Mouse (Mus musculus): ENCODE measurements around the gene Wipf1.
"Not testable (repeated sequence)": the region's sequence is repeated elsewhere in the genome, so short reads cannot be mapped to it uniquely, and the experiment has no call there.

The Wipf1 gene

DNA sequence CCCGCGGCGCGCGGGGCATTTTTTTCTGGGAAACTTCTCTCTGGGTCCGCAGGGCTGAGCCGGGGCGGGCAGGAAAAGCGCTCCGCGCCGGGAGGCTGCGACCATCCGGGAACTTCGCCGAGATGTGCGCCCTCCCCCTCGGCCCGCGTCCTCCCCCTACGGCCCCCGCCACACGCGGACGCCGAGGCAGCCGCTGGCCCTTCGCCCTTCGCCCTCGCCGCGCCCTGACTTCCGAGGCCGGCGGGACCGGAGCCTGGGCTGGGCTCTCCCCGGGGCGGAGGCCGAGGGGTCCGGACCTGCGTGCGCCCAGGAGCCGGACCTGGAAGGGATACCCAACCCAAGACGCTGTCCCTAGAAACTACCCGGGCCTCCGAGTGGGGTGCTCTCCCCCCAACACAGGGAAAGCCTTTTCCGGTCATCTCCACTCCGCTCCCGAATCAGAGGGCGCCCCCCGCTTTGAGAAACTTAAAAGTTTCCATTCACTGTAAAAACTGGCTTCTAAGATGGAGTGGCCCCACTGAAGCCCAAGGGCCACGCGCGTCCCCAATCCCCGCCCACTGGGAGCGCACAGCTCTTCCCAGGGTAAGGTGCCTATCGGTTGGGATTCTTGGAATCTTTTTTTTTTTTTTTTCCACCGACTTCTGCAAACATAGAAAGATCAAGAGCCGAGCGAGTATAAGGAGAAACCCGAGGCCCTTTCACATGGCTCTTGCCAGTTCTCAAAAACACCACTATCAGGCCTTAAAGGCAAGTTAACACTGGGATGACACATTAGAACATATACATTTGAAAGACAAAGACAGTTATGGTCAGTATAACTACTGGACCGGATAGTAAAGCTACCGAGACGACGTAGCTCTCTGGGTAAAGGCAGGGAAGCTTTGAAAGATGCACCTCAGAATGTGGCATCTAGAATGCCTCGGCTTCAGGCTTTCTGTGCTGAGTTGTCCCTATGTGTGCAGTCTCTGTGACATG, at the start of gene Wipf1:
Wipf1 (minus strand) TSS at position 379 of the 975 bp plus-strand sequence.
- peak; percentile 90 for DNase-seq

DNA sequence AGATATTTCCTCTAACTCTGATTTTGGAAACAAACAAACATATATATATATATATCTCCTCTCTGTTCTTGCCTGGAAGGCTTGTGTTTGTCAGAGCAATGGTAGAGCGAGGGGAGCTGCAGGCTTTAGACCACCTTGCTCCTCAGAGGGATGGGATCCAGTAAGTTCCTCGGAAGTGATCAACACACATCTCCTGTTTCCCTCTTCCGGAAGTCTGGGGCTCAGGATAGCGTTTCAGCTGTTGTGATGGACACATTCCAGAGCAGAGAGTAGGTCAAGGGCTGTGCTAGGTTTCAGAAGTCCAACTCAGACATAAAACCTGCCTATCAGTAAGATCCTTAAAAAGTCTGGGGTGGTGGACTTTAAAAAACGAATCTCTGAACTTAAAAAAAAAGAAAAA, 49.6 kb upstream of the Wipf1 start:
- no peak for DNase-seq

DNA sequence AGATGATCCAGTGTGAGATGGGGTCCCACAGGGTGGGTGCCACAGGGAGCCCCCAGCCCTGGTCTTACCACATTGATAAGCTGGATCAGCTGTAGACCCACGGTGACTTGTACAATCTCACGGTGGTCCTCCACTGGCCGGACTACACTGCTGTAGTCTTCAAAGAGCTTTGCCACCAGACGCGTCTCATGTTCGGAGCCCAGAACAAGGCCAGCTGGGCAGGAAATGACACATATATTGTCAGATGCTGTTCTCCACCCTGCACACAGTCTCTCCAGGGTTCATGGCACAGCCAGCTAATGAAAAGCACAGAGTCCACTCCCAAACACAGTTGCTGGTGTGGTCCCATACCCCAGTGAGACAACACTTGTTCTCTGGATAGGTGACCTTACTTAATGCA, 44.9 kb upstream of the Wipf1 start:
- DNase-seq: no peak

DNA sequence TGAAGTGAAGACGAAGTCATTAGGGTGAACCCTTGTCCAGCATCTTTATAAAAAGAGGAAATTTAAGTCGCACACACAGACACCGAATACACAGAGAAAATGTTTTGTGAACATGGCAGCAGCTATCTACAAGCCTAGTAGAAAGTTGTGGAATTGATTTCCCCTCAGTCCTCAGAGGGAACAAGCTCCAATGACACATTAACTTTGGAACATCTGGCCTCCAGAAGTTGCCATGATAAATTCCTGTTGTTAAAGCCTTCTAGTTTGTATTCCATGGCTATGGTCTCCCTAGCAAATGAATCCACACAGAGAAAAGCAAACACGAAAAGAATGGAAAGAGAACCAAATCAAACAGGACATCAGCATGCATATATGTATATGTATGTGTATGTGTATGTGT, 44.0 kb upstream of the Wipf1 start:
- no peak for DNase-seq

DNA sequence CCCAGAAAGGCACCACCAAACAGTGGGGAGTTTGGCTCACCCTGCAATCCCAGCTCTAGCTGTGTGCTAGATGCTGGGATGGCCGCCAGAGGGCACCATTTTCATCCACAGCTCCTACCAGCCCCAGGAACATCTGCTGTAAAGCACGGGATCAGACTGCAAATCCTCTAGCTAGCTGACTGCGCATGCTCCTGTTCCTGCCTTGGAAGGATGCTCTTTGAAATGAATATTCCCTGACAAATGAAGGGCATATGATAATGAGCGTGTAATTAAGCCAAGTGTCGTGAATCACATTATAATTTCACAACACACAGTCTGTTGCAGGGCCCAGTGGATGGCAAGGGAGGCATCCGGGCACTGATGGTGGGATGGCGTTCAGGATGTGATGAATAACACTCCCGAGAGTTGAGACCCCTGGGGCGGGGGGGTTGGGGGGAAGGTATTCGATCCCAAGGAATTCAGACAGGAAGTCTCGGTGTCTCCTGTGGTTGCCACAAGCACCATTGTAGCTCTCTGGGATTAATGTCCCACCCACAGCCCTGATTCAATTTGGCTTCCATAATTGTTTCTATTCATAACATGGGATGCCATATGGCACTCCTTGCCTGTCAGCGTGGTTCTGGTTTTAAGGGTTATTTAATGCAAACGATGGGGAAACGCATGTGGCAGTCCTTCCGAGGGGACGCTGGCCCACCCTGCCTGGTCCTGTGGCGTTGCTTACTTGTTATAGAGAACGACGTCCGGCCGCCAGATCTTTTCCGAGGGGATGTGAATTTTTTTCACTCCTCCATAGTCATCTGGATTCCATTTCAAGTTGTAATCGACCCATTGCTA, 43.2 kb upstream of the Wipf1 start:
- DNase-seq: peak; percentile 83

DNA sequence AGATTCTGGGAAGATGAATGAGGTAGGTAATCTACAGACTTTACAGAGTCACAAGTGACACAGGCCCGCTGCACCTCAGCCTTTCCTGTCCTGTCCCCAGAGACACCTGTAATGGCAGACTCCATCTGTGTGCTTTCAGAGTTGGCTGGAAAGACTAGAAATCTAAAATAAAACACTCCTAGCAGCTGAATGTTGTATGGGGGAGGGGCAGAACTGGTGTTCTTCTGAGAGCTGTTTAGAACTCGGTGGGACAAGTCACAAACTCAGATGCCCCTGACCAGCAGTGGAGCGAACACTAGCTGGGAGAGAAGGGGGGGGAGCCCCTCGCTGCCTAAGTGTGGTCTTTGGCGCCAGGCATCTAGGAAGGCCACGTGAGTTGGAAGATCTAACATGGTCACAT, 42.4 kb upstream of the Wipf1 start:
- no peak for DNase-seq

DNA sequence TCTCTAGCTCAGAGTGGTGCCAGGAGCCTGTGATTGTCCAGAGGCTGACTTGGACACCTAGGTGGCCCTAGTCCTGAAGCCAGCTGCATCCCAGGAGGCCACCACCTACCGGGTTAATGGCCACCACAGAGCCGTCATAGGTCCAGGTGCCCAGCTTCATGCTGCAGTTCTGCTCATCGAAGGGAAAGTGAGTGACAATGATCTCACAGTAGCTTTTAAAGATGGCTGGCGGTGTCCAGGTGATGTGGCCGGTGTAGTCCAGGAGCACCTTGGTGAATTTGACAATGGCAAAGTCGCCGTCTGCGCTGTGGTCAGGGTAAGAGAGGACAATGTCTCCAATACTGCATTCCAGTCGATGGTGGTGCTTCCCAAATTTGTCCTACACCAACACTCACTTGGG, 41.8 kb upstream of the Wipf1 start:
- DNase-seq: no peak

DNA sequence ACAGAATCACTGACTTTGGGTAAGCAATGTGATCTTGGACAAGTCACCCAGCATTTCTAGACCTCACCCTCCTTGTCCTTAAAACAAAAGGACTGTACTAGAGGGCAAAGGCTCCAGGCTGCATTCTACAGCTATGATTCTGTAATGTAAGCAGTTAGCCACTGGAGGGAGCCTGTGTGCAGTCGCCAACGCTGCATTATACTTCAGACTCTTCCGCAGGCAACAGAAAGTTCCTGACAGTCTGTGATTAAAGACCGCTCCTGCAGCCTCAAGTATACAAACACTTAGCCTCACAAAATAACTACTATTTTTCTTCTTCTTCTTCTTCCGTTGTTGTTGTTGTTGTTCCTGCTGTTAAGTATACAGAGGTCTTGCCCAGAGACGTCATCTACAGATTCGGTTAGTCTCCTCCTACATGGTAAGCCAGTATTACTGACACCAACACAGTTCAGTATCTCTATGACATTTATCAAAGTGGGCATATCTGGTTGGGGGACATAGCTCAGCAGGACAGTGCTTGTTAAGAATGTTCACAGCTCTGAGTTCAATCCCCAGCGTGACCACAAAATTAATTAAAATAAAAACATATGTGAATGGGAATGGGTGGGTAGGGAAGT, 37.6 kb upstream of the Wipf1 start:
- peak; percentile 78 for DNase-seq

DNA sequence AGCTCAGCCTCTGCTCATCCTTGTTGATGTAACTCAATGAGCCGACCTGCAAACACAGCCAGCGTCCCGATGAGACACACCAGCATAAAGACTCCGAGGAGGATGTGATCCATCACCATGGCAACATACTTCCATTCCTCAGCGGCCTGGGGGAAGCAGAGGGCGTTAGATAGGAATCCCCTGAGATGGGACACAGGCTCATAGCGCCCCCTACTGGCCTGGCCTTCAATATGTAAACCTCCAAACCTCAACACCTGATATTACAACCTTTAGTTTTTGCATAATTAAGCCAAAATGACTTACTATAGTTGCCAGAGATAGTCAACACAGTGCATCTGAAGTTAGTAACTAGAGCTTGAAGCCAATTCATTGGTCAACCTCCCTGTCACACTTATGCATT, 36.6 kb upstream of the Wipf1 start:
- peak; percentile 57 for DNase-seq

DNA sequence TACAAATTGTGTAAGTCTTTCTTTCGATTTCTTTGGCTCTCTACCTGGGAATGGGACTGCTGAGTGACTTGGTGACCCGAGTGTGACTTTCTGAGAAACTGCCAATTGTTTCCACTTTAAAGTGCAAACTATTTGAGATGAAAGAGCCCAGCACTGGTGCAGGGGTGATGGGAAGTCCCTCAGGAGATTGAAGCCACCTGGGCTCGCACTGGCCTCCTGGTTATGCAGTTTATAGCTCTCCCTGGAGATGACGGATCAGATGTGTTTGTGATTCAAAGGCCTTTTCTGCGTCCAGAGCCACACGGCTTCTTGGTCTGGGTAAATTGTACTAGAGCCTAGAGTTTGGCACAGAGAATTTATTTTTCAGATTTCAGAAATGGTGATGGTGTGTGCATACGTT, 34.2 kb upstream of the Wipf1 start:
- no peak for DNase-seq

DNA sequence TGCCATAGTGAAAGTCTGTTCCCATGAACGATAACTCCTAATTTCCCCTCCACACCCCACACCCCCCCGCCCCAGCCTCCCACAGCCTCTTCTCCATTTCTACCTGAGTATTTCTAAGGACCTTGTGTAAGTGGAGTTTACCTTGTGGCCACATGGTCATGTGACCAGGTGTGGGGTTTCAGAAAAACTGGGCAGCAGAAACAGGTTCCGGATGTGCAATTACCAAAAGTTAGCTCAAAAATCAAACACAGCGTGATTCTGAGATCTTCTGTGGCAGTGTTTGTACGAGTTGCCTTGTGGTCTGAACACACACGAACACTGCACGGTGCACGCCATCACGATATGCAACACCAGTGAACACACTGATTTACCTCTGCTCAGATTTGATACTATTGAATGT, 33.1 kb upstream of the Wipf1 start:
- no peak for DNase-seq

DNA sequence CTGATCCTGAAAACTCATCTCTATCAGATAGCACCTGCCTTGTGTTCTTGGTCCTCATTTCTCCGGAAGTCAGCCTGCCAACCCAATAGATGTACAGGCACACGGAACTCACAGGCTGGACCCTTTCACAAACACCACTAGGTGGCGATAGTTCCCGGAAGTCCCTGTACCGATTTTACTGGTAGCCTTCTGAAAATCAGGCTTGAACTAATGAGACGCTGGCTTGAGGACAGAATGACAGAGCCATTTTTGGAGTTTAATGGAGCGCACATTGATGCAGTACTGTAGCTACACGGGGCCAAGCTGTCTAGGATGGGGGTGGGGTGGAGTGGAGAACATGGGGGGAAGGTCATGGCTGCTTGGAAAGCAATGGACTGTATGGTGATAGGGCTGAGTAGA, 32.1 kb upstream of the Wipf1 start:
- peak; percentile 69 for DNase-seq

DNA sequence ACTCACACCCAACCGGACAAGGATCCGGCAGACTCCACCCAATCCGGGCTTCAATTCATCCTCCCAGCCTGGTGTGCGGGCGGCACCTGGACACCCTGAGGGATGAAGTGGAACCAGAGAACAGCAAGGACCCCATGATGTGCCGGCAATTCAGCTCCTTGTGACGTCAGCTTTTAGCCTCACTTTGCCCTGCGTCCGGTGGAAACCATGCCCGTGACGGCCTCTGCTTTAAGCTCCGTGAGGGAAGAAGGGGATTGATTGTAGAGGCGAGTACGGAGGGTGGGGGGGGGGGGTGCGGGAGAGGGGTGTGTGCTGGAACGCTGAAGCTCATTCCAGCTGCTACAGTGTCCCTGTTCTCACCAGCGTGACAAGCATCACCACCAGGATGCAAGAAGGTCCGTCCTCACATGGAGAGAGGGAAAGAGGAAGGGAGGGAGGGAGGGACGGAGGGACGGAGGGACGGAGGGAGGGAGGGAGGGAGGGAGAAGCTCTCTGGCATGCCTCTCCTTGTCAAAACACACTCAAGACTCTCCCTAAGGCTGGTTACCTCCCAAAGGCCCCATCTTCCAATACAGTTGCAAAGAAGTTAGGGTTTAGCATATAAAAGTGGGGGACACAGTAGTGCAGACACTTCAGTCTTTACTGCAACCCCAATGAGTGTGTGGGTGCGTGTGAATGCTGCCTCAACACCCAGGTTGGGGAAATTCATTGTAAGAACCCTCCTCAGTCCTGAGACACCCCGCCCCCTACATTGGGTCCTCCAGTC, 31.5 kb upstream of the Wipf1 start:
- DNase-seq: no peak

DNA sequence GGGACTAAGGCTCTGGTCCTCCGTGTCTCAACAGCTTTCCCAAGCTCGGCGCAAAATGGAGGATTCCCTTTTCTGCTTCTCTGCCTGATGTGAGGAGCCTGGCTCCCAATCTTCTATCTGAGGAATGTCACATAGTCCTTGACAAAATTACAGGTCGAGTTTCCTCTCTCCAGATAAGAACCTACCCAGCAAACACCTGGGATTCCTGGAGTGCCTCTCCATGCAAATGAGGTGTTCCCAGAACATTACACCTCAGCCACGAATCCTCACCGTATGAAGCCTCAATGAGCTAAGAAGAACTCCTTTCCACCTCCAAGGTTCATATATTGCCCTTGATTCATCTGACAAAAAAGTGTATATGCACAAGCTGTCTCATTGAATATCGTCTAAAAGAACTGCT, 30.9 kb upstream of the Wipf1 start:
- DNase-seq: peak; percentile 35

DNA sequence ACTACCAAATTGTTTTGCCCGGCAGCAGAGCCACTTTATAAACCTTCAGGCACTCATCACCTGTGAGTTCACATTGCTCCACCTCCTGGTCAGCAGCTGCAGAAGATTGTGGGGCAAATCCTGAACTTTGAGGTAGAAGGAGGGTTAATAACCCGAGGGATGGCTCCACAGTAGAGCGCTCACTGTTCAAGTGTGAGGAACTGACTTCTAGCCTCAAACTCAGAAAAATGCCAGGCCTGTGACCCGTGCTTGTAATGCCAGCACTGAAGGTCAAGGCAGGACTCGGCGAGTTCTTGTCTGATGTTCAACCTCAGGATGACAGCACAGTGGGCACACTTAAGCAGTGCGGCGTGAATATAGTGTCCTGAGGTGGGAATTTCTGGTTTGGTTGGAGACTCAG, 28.4 kb upstream of the Wipf1 start:
- DNase-seq: no peak

DNA sequence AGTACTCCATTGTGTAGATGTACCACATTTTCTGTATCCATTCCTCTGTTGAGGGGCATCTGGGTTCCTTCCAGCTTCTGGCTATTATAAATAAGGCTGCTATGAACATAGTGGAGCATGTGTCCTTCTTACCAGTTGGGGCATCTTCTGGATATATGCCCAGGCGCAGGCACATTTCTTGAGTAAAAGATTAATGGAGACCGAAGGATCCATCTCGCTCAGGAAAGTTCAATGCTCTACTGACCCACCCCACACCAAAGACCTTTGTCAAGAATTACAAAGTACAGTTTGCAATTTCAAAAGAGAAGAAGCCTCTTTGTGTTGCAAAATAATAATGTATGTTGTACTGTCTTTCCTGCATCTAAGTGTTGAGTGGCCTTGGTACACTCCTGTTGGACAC, 27.5 kb upstream of the Wipf1 start:
- not testable (repeated sequence) for DNase-seq

DNA sequence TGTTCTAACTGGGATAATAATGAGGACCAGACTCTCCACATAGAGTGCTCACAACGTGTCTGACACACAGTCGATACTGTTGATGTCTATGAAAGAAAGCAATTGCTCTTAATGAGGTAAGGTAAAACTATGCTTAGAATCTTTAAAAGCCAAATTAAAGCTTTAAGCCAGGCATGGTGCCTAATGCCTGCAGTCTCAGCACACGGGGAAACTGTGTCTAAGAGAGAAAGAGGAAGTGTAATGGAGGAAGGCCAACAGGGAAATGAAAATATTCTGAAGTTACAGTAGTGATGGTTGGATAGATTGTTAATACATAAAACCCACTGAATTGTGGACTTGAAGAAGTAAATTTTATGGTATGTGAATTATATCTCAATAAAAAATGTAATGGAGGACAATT, 24.9 kb upstream of the Wipf1 start:
- no peak for DNase-seq

DNA sequence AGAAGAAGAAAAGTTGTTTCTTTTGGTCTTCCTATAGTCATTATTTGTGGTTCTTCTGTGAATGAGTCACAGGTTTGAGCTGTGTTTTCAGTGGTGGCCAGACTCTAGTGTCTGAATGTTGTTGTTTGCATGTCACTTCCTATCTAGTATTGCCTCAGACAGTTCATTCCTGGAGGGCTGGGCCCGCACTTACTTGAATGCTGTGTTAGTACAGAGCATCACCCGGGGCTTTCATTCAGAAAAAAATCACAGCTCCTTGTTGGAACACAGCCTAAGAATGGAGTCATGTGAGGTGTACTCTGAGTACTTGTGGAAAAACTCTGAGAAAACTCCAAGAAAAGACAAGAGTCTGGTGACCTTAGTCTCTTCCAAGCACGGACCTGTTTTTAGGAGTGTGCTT, 23.4 kb upstream of the Wipf1 start:
- no peak for DNase-seq

DNA sequence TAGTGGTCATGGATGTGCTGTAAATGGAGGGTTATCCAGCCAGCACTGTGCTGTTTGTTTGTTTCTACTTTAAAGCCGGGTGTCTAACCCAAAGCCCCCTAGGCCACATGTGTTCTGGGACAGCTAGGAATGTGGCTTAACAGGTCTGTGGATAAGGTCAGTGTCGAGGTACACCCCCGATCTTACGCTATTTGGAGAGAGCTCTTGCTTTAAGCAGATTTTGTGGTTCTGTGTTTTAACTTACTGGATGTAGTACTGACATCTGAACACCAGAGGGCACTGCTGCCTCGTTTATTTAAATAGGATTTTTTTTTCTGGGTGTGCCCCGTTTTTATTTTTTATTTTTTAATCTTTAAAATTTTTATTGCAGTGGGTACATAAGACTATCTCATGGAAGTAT, 21.2 kb upstream of the Wipf1 start:
- peak; percentile 48 for DNase-seq

DNA sequence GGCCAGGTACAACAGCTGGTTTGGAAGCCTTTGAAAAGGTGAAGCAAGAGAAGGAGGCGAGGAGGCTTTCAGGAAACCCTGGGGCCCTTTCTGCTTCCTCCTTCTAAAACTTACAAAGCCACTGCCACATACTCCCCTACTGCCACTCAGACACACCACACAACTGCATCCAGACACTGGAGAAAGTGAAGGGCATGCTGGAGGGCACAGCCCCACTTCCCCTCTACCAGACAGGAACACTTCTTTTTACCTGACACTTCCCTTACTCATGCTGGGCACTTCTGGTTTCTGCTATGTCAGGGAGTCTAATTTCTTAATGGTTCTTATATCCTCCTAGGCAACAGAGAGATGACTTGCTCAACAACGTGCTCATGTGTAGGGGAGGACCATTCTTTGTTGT, 19.0 kb upstream of the Wipf1 start:
- DNase-seq: no peak

DNA sequence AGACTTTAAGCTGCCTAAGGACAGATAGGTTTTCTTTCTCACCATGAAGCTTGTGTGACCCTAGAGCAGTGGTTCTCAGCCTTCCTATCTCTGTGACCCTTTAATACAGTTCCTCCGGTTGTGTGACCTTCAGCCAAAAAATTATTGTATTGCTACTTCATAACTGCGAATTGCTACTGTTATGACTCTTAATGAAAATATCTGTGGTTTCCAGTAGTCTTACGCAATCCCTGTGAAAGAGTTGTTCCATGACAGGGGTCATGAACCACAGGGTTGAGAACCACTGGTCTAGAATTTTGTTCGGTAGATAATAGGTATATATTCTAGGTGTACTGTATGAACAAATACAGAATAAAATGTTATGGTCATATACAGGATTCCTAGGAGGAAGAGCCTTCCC, 17.7 kb upstream of the Wipf1 start:
- DNase-seq: no peak

DNA sequence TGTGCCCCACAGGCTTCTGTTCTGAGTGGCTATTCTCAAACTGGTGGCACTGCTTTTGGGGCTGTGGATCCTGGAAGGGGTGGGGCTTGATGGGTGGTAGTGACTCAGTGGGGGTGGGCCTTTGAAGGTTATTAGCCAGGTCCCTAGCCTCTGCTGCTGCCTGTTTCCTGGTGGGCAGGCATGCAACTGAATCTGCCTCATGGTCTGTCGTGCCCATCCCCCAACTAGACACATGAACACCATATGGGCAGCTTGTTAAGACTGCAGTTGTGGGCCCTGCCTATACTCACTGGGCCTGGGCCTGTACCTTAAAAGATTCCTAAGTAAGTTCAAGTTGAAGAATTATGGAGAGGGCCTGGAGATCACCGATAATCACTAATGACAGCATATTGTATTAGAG, 16.0 kb upstream of the Wipf1 start:
- DNase-seq: no peak

All from lung, postnatal 10 days (tissue).